Mouse (Mus musculus): ENCODE results near the gene Klhl15. TPM values are rescaled to one million over a fixed set of nuclear protein-coding genes. Genes with fewer than 3 reads are reported as not detected.

The Klhl15 gene
- total RNA-seq, 2 experiments from 2014 or later, result 5.4 to 6.3 TPM

GRCm38 (mm10) chrX:94302928-94303327, 68.5 kb downstream of the Klhl15 start:
- intact Hi-C loops (cut with DNase I), result no loop called here
- TF ChIP-seq CTCF (IDR thresholded peaks at IDR 0.05), result no peak
- DNase-seq, result no peak
- Histone ChIP-seq H3K27ac (no peak overlapping the region), H3K4me3 (no peak overlapping the region)

- intact Hi-C loops (cut with DNase I), result no loop called here
- Histone ChIP-seq H3K4me3 (no peak overlapping the region), H3K27ac (no peak overlapping the region)
- TF ChIP-seq CTCF (IDR thresholded peaks at IDR 0.05), result no peak
- no peak for DNase-seq
Observed at GRCm38 (mm10) chrX:94321036-94321902, 86.9 kb downstream of the Klhl15 start.

Small RNA genes within 50 kb of the gene (microRNA-seq; reads per million reads assigned to microRNA genes)
- gene Mir7673, result not detected

Other genes with a start within 250 kb of the Klhl15 start
- gene Zfx, start 110.9 kb upstream of the Klhl15 start, total RNA-seq (2021), result 10 to 100 TPM; 17.9 to 23.4 TPM
- gene Eif2s3x, start 21.7 kb upstream of the Klhl15 start, total RNA-seq (2021), result 100 to 1,000 TPM in 1 of 2 experiments, 10 to 100 TPM in 1; 71.7 to 129 TPM
- not detected for gene Fam90a1b, start 132.2 kb downstream of the Klhl15 start, total RNA-seq (2021)
- 100 to 1,000 TPM; 182 to 212 TPM for gene Apoo, start 132.5 kb downstream of the Klhl15 start, total RNA-seq (2021)